Mouse (Mus musculus): ENCODE data around the gene Trabd2b.

Gene Trabd2b

DNA sequence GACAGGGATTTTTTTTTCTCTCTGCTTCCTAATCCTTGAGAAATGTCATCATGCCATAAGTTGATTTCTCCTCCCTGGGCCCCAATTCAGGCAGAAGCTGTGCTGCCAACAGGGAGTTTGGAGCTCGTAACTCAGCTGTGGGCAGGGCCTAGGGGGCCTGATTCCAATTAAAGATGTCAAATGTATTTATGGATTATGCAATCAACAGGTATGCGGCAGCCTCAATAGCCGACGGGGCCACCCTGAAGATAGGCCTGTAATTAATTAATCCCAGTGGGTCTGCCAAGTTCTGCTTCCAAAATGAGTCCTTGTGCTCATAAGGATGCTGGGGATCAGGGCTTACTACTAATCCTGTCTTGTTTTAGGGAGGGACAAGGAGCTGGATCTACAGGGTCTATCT is 135.6 kb downstream of the Trabd2b start:
- no peak for DNase-seq (ENCODE audit: low spot score)

DNA sequence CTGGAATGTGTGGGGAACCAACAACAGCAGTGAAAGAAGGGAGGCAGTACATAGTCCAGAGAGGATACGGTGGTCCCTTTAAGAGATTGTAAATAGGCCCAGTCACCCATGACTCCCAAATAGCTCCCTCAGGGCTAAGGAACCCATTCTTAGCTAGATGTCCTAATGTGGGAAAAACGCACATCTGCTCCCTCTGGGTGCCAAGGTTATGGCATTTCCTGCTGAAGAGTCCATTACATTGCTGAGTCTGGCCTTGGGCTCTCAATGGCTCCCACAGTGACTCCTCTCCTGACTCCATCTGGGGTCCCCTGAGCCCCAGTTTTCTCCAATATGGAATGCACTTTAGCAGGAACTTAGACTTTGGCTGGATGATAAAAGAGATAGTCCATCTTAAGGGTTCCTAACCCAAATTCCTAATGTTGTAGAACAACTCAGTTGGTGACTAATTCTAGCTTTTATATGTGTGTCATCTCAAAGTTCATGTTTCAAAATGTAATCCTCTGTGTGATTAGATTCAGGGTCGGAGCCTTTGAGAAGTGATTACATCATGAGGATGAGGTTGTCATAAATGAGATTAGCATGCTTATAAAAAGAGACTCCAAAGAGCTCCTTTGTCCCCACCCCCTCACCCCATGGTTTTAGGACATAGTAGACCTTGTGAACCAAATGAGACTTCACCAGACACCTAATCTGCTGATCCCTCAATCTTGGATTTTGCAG is 139.1 kb downstream of the Trabd2b start:
- DNase-seq (ENCODE audit: low spot score): no peak

DNA sequence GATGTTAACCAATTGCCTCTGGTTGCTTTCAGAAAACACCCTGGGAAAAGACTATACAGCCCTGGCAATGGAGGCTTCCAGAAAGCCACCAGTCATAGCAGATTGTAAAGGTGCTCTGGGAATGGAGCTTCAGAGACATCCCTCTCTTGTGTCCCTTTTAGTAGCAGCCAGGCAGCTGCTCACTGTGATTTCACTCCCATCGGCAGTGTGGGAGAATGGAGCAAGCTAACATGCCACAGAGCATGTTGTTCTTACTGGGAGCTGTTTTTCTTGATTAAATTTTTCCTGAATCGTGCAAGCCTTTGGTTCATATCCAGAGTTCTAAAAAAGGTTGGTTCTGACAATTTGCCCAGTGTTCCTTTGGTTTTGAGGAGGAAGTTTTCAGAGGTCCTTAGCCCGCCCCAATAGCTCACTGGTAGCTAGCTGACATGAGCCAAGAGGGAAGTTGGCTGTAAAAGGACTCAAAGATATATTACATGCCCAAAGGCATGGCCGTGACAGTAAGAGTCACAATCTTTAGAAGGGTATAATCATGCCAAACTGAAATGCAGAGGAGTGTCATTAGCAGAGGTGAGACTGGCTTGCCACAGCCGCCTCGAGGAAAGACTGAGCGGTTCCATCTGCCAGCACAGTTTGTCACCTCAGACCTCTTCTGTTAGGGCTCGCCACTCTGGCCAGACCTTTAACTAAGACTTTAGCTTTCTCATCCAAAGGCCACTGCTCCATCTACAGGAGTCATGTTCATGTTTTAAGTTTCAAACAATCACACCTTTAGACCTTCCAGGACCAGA is 141.3 kb downstream of the Trabd2b start:
- no peak for DNase-seq (ENCODE audit: low spot score)

DNA sequence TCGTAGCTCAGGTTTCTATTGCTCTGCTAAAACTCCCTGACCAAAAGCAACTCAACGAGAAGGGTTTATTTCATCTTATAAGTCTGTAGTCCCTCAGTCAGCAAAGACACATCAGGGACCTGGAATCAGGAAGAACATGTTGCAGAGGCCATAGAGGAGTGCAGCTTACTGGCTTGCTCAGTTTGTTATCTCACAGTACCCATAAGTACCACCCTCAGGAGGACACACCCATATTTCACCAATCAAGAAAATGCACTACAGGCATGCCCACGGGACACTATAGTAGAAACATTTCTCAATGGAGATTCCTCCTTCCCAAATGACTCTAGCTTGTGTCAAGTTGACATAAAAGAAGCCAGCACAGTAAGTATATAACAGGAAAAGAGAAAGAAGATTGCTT is 143.0 kb downstream of the Trabd2b start:
- DNase-seq (ENCODE audit: low spot score): no peak

DNA sequence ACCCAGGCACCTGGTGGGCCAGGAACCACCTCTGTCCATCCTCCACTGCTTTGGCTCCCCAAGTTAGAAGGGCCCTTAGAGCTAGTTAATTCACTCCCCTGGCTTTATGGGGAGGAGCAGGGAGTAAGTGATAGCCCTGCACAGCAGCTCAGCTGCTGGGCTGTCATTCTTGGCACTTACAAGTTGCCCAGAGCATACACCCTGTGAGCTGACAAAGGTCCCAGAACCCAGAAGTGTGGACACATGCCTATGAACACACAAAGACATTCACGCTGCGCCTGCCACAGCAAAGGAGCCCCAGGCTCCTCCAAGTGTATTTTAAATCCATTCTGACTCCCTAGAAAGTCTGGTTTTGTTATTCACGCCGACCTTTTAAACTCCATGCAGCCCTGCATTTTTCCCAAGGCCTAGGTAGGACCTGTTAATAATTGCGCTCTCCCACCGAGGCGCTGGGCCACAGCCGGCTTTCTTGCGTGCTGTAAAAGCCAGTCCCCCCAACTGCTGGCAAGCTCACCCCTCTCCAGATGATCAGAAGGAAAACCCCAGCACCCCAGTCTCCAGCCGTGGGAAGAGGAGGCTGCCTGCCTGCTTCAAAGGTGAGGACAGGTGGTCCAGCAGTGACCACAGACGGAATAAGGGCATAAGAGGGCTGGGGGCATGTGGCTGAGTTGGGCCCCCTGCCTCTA is 144.1 kb downstream of the Trabd2b start:
- no peak for DNase-seq (ENCODE audit: low spot score)

DNA sequence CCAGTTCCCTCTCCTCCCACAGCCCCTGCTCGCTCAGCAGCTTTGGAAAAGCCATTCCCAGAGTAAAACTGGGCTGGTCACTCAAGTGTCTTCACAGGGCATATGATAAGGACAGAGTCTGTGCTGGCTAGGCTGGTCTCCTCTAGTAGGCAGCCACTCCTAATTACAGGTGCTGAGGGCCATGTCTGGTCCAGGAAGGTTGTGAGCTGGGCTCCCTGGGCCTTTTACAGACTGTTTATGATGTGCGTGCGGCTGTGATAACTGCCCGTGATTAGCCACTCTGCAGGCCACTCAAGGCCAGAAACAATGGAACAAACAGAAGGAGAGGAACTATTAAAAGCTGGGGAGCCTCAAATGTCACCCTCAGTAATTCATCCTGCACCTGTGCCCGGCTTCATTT is 150.4 kb downstream of the Trabd2b start:
- DNase-seq (ENCODE audit: low spot score): no peak

DNA sequence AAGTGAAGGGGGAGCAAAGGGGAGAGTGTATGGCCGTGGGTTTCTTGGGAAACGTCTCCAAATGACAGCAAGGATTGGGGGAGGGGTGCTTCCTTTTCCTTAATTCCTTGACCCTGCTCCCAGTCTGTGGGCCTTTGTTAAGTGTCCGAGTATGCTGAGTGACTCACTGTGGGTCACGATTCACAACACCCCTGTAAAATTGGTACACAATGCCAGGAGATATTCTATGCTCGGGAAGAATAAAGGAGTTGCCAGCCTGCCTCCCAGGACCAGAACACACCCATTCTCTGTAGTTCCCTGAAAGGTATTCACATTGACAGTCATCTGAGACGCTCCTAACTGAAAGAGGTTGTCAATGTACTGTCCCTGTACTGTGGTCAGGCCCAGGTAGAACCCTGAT is 151.2 kb downstream of the Trabd2b start:
- no peak for DNase-seq (ENCODE audit: low spot score)

DNA sequence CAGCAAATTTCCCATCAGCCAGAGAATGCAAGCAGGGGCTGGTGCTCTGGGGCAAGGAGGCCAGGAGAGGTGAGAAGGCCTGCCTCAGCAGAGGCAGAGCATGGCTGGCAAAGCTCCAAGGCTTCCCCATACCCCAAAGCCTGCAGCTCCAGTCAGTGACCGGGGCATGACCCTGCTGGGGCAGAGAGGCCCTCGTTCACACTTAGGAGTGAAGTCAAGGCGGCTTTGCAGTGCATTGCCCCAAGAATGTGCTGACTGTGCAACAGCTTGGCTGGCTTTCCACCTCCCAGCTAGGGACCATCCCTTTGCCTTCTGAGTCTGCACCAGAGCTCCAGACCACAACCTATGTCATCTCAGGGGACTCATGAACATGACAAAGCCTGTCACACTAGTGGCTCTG is 152.0 kb downstream of the Trabd2b start:
- no peak for DNase-seq (ENCODE audit: low spot score)

DNA sequence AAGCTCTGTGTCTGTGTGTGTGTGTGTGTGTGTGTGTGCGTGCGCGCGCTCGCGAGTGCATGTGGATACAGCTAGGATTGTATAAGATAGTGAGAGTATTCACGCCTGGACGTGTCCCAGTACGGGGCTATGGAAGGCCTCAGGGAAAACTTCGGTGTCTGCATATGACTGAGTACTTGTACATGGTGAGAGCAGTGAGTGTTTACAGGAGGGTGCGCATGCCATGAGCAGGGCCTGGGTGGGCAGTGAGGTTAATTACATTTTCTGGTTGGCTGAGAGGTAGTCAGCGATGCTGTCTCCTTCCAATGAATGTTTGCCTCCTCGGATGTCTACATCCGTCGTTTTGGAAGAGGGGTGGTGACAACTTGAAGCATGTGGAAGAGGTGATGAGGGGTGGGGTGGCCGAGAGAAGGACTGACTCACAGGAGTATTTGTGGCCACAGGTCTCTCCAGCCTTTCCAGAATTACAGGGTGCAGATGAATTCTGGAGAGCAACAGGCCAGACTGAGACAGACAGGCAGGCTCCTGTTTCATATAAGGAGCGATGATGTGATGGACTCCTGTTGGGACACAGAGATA is 154.2 kb downstream of the Trabd2b start:
- DNase-seq (ENCODE audit: low spot score): no peak

DNA sequence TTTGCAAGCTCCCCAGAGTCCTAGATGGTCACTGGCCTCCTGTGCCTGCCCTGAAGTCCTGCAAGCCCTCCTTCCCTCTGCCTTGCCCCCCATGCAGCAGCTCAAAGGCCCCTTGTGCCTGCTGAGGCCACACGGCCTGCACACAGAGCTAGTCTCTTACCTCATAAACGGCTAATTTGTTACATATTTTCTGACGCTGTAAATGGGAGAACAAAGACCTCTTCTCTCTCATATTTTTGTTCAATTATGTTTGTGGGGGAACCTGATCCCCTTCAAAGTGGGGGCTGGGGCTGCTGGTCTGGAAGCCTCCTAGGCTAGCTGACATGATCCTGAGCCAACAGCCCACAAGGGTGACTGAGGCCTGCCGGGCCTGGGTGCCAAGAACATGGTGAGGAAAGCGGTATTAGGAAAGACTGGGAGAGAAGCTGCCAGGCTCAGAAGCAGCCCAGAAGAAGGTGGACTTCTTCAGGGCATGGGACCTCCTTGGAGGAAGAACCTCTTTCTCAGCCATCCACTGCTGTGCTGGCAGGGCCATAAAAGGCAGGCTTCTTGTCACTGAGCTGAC is 157.7 kb downstream of the Trabd2b start:
- DNase-seq (ENCODE audit: low spot score): no peak

DNA sequence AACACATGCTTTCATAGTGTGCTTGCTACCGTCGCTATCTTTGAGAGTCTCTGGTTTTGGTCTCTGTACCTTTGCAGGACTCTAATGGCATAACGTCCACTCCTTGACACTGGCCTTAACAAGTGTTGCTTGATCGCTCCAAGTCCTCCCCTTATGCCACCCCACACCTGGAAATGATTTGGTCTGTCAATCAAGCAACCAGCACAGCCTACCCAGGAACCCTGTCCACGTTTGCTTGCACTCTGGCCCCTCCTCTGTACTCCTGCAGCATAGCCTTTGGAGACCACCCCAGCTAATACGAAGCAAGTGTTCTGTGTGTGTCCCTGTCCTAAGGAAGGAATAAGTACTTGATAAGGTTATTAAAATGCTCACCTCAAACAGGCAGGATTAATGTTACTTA is 161.1 kb downstream of the Trabd2b start:
- peak; percentile 69 for DNase-seq (ENCODE audit: low spot score)

DNA sequence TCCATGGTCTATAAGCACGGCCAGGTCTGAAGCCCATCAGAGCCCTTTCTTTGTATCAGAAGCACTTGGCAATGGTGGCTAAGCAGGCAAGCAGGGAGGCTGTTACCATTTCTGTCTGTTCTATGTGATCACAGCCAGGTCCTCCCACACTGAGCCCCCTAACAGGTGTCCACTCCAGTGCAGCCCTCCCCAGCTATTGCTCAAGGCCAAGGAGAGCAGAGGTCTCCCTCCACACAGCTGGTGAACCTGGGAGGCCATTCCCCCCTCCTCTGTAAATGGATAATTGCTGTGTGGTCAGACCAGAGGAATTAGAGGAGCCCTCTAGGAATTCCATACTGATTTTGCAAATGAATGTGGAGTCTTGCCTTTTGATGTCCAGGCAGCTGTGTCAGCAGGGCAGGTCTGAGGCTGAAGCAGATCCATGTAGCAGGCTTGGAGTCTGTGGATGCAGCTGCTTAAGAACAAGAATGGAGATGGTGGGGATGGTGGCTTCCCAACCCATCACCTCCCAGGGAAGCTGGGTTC is 161.6 kb downstream of the Trabd2b start:
- no peak for DNase-seq (ENCODE audit: low spot score)

DNA sequence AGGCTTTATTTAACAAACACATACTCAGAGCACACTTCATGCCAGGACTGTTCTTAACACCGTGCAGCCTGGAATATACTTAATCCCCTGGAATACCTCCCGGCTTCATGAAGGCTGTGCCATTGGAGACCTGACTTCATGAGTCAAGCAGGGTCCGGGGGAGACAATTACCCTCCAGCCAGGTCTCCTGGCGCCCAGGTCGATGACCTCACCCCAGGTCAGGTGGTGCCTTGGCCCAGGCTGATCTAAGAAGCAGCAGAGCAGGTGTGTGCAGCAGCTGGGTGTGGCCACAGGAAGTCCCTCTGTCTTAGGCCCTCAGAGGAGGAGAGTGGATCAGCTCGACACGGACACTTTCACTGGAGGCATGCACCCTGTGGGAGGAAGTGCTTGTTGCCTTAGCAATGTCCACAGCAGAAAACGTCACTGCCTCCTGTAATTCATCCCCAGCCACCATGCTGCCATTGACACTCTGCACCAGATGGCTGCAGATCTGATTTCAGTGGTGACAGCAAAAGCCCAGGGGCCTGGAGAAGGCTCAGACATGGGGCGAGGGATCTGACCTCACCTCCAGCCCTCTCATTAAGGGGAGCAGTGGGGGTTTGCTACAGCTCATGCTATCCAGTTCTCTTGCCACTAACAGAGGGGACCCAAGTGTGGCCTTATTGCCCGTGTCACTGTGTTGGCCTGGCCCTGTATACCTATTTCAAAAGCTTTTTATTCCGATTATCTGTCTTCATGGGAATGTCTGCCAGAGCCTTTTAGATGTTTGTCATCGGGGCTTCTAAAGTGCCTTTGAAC is 171.8 kb downstream of the Trabd2b start:
- DNase-seq (ENCODE audit: low spot score): peak; percentile 53

DNA sequence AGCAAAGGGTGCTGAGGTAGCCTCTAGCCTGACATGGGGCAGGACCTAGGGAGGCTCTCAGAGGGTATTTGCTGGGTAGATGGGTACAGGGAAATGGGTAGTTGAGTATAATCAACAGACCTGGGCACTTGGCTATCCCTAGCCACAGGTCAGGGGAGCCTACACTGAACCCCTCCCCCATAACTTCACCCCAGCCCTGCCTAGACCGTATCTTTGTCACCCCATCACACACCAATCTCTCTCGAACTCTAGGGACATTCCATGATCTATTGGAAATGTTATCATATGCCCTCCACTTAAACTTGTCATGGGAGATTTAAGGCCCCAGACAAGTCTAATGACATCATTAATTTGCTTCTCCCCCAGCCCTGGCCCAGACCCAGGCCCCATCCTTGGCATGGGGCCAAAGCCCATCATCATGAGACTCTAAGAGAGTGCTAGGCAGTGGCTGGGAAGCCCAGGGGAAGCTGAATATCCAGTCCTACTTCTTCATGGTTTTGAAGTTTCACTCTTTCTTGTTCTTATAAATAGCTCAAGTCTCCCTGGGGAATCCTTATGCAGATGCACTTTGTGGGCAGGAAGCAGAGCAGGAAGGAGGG is 177.1 kb downstream of the Trabd2b start:
- no peak for DNase-seq (ENCODE audit: low spot score)

DNA sequence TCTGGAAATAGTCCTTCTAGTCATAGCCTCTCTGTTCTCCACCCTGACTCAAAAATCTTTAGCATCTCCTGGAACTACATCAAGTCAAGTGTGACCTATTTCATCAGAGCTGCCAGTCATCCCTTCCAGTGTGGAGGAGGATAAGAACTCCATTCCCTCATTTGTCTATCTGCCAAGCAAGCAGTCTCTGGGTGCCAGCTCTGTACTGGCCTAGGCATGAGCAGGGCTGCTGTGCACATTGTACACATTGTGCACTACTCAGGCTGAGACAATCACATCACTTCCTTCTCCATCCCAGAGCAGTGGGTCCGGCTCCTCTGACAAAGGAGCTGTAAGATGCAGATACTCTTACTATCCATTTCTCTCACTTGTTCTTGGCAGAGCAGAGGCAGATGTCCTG is 178.2 kb downstream of the Trabd2b start:
- DNase-seq (ENCODE audit: low spot score): no peak

DNA sequence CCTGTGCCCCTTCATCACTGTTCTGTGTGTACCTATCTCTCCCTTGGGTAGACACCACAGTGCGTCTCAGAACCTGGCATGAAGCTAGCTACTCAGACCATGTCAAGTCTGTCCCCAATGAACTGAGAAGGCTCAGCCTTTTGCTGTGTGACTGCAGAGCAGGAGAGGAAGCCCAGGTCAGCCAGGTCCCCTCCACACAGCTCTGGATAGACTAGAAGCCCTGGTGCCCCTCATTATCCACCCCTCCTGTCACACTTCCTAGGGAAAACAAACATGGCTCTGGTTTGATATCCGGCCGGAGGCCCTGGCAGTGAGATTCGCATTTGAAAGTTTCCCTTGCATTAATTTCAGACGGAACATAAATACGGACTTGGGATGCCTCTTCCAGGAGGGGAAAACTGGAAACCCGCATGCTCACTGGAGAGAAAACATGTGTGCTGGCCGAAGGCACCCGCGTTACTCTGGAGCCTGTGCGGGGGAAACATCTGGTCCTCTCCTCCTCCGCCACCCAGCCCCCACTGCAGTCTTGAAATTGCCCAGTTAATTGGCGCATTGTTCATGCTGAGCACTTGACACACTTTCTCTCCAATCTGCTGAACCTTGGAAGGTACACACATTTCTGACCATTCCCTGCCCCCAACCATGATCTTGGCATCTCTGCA is 187.2 kb downstream of the Trabd2b start:
- DNase-seq (ENCODE audit: low spot score): peak; percentile 47

DNA sequence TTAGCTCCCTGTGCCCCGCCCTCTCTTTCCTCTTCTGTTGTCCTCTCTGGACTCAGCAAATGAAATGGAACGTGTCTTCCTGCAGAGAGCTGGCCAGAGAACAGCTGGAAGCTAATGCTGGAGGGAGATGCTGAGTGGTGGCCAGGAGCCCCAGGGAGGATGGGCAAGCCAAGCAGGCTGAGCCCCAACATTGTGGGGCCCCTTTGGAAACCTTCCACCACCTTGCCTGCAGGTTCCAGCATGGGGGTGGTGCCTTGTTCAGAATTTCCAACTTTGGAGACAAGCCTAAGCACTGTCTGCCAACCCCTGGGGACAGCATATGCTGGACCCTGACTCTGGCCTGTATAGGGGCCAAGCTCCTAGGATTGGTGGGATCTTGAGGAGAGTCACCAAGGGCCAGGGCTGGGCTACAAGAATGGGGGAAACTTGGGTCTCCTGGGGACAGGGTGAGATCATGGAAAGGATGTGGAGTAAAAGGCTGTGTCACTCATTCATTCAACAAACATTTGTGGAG is 188.7 kb downstream of the Trabd2b start:
- no peak for DNase-seq (ENCODE audit: low spot score)

DNA sequence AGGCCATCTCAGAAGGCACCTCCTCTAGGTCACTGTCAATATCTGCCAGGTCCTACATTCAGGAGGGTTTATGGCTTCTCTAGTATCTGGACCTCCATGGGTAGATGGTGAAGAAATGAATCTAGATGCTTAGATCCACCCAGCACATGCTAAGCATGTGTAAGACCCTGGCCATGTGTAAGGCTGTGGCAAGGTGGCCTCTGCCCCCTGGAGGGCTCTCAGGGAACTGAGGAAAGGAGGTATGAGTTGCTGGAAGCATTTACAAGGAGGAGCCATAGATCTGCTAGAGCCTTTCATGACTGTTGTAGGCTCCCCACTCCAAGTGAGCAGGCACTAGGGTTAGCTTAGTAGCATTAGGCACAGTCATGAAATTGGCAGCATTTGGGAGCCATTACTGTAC is 192.6 kb downstream of the Trabd2b start:
- DNase-seq (ENCODE audit: low spot score): peak; percentile 56

DNA sequence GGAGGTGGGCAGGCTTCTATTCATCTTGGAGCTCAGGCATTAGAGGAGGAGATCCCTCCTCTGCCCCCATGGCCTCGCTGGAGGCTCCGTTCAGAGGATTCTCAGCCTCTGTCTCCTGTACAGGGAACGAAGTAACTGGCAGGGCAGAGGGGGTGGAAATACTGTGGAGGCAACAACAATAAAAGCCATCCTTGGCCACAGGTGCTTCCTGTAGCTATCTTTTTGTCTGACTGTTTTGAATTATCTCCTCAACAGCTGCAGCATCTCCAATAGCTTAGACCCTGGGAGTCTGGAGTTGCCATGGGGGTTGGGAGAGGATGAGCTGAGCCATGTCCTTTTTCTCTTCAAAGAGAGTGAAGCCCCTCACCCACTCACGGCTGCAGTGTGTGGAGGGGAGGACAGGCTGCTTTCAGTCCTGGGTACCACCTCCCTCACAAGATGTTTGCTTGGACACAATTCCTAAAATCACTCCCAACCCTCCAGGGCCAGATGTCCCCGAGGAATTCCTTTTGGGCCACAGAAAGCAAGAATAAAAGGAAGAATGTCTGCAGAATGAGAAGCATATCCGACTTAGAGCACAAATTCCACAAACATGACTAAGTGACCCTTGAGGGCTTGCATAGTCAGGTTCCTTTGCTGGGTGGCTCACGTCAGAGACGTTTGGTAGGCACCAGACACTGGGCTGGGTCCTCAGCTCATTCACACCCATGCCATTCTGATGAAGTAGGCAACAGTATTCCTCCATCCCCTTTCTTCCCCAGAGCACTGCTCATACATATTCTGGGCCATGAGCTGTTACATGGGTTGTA is 194.9 kb downstream of the Trabd2b start:
- peak; percentile 16 for DNase-seq (ENCODE audit: low spot score)
